Mouse (Mus musculus) embryonic fibroblast, embryonic 13.5 days (primary cell): Measurements from ENCODE around the gene Pmvk. TPM values are rescaled to one million over a fixed set of nuclear protein-coding genes. Genes with fewer than 3 reads are reported as not detected.

Source experiments
- H3K27ac ChIP-seq: 2 replicates; pipeline ENCODE4 v1.5.1; 2012; ENCODE audit warnings: low read length, control low read depth, inconsistent platforms; ENCODE audit not compliant: insufficient read depth
- H3K4me1 ChIP-seq: 2 replicates; pipeline ENCODE4 v1.6.1; 2011; ENCODE audit warnings: low read length; ENCODE audit not compliant: control insufficient read depth, insufficient read depth
- H3K4me3 ChIP-seq: 2 replicates; pipeline ENCODE4 v1.5.1; 2011; ENCODE audit warnings: mild to moderate bottlenecking, control low read depth, low read length; ENCODE audit not compliant: insufficient read depth
- CTCF ChIP-seq: IDR thresholded peaks from 2 replicates; pipeline ENCODE4 v1.5.1; 2011; ENCODE audit warnings: mild to moderate bottlenecking, control low read depth, low read length, moderate library complexity, borderline replicate concordance; ENCODE audit not compliant: insufficient read depth
- POLR2A ChIP-seq: IDR thresholded peaks from 2 replicates; pipeline ENCODE4 v1.6.1; 2011; ENCODE audit warnings: low read depth, mild to moderate bottlenecking, control low read depth, low read length, moderate library complexity
- polyA plus RNA-seq: library from polyadenylated mRNA; stranded (reverse); fragments of >200 nt; gene quantifications from 2 replicates; pipeline ENCODE4 v1.2.4, GENCODE M21; 2011; ENCODE audit warnings: low read depth; ENCODE audit not compliant: missing spikeins, insufficient read length

Pmvk gene
- polyA plus RNA-seq, 1 experiment = 16.3 TPM

DNA sequence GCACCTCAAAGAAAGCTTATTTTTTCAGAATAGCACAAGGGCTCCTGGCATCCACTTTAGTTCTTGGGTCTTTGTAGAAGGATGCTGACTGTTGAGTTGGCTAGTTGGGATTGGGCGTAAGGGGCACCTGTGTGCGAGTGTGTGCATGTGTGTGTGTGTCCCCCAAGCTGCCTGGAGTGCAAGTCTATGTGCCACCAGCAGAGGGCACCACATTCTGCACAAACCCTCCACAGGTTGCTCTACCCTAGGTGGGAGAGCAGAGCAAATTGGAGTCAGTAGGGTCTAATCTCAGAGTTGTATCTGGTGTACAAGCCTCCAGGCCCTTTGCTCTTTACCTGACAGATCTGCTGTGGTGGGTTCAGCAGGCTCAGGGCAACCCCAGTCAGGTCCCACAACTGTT lies 57.9 kb downstream of the Pmvk start:
- Histone ChIP-seq H3K4me1 (peaks cover 4% of the 10 kb centered on the region; the same call in 1 of the 2 replicates), H3K4me3 (no peak overlapping the region), H3K27ac (no peak overlapping the region)
- peak; percentile 85 for TF ChIP-seq CTCF
- TF ChIP-seq POLR2A = no peak

DNA sequence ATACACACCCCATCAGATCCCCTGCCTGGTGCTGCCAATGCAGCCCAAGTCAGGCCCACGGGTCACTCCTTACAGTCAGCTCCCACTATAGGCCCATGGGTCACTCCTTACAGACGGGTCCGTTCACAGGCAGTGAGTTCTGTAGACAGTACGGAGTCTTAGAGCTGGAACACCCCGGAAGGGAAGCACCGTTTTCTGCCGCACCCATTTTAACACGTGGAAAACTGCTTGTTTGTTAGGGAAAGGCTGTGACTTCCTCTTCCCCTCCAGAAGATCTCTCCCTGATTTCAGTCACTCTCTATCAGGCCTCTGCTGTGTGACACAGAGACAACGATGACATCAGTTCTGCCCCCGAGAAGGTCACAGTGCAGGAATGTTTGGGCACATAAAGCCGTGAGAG lies 61.1 kb downstream of the Pmvk start:
- no peak overlapping the region for H3K27ac ChIP-seq
- TF ChIP-seq CTCF (no peak), POLR2A (no peak)
- H3K4me3 ChIP-seq = no peak overlapping the region
- no peaks in the 10 kb centered on the region for H3K4me1 ChIP-seq

DNA sequence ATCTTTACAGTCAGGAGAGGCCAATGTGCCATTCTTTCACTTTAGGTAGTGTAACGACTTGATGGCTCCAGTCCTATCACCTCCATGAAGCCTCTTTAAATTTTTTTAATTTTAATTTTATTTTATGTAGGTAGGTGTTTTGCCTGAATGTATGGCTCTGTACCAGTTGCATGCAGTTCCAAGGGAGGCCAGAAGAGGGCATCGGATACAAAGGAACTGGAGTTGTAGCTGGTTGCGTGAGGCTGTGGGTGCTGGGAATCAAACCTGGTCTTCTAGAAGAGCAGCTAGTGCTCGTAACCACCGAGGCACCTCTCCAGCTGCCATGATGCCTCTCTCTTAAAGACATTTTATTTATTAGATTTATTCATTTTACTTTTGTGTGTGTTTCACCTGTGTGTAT lies 62.0 kb downstream of the Pmvk start:
- TF ChIP-seq CTCF (no peak), POLR2A (no peak)
- no peaks in the 10 kb centered on the region for H3K4me1 ChIP-seq
- H3K27ac ChIP-seq = no peak overlapping the region
- no peak overlapping the region for H3K4me3 ChIP-seq

Other genes with a start within 250 kb of the Pmvk start
- gene Thbs3, start 239.4 kb upstream of the Pmvk start, polyA plus RNA-seq = 60.8 and 83.1 TPM in 2 replicates
- gene Mtx1, start 227.5 kb upstream of the Pmvk start, polyA plus RNA-seq = 96.9 and 98.6 TPM in 2 replicates
- gene Muc1, start 225.5 kb upstream of the Pmvk start, polyA plus RNA-seq = 1.1 and 2.5 TPM in 2 replicates
- gene Krtcap2, start 208.6 kb upstream of the Pmvk start, polyA plus RNA-seq = 265 and 289 TPM in 2 replicates
- gene Trim46, start 208.2 kb upstream of the Pmvk start, polyA plus RNA-seq = 14.2 and 24.2 TPM in 2 replicates
- 47.2 and 51.3 TPM in 2 replicates for gene Dpm3, start 195.2 kb upstream of the Pmvk start, polyA plus RNA-seq
- 91.5 and 103 TPM in 2 replicates for gene Slc50a1, start 184.0 kb upstream of the Pmvk start, polyA plus RNA-seq
- 4.1 and 7.1 TPM in 2 replicates for gene Efna1, start 173.4 kb upstream of the Pmvk start, polyA plus RNA-seq
- 7.1 and 8.7 TPM in 2 replicates for gene Efna3, start 131.6 kb upstream of the Pmvk start, polyA plus RNA-seq
- 11.2 and 11.4 TPM in 2 replicates for gene Efna4, start 116.5 kb upstream of the Pmvk start, polyA plus RNA-seq
- gene Adam15, start 104.5 kb upstream of the Pmvk start, polyA plus RNA-seq = 112 and 136 TPM in 2 replicates
- gene Dcst2, start 92.6 kb upstream of the Pmvk start, polyA plus RNA-seq = not detected in 2 replicates
- gene Dcst1, start 89.3 kb upstream of the Pmvk start, polyA plus RNA-seq = not detected in 2 replicates
- gene Zbtb7b, start 59.8 kb upstream of the Pmvk start, polyA plus RNA-seq = 46.9 and 56.0 TPM in 2 replicates
- not detected in 2 replicates for gene Lenep, start 51.7 kb upstream of the Pmvk start, polyA plus RNA-seq
- 10.9 and 11.2 TPM in 2 replicates for gene Flad1, start 42.7 kb upstream of the Pmvk start, polyA plus RNA-seq
- gene Cks1b, start 36.2 kb upstream of the Pmvk start, polyA plus RNA-seq = 142 and 174 TPM in 2 replicates
- gene Shc1, start 36.1 kb upstream of the Pmvk start, polyA plus RNA-seq = 224 and 227 TPM in 2 replicates
- gene Pygo2, start 24.3 kb upstream of the Pmvk start, polyA plus RNA-seq = 42.4 and 45.2 TPM in 2 replicates
- 90.9 and 91.6 TPM in 2 replicates for gene Pbxip1, start 17.8 kb upstream of the Pmvk start, polyA plus RNA-seq
- 0.90 and 1.6 TPM in 2 replicates for gene Kcnn3, start 65.6 kb downstream of the Pmvk start, polyA plus RNA-seq